27 mouse cellular contexts compared by ENCODE assay signal in genomic region chr12:104567622-104568021, GRCm38 (mm10).
A peak's percentile ranks its signal among the peaks of the same experiment; 100 is the strongest.
DNase-seq lines count a peak whose midpoint lies in the region; ATAC-seq and TF ChIP-seq lines count a peak whose summit lies in the region.
"Had no signal": no experiment of that assay in that cellular context is flagged by ENCODE, and none has a peak within 500 bp of the region (broad histone marks: within the 10 kb centered on the region; RNA-seq: fewer than 3 reads in every experiment).

No protein-coding gene starts in this region.

- H3K4me1 ChIP-seq in kidney, adult 2 months (ENCODE audit: control insufficient read depth, insufficient read depth, low read length) = no peaks in the 10 kb centered on the region
- H3K4me1 ChIP-seq in embryonic facial prominence, embryonic 13.5 days = peaks cover 22% of the 10 kb centered on the region
- H3K4me1 ChIP-seq: forebrain, embryonic 10.5 days; forebrain, embryonic 15.5 days; lung, embryonic 15.5 days; midbrain, embryonic 10.5 days; midbrain, embryonic 15.5 days had no signal

- peak overlapping the region; percentile 36 for H3K4me2 ChIP-seq in embryonic facial prominence, embryonic 13.5 days
- H3K4me2 ChIP-seq: forebrain, embryonic 15.5 days; heart, embryonic 11.5 days; hindbrain, embryonic 13.5 days; limb, embryonic 13.5 days; liver, embryonic 11.5 days; lung, embryonic 15.5 days; midbrain, embryonic 15.5 days had no signal

- TF ChIP-seq CTCF in kidney, adult 2 months (conservative IDR thresholded peaks at IDR 0.05; ENCODE audit: insufficient read depth, insufficient read length, low read depth, low read length) = no peak

- no peaks in the 10 kb centered on the region for H3K27me3 ChIP-seq in kidney, adult 2 months (replicated peaks; ENCODE audit: control insufficient read depth, insufficient read depth, low read length)
- H3K27me3 ChIP-seq in embryonic facial prominence, embryonic 13.5 days = no peaks in the 10 kb centered on the region
- H3K27me3 ChIP-seq: forebrain, embryonic 15.5 days; hindbrain, embryonic 13.5 days; lung, embryonic 15.5 days; midbrain, embryonic 15.5 days had no signal

- H3K4me3 ChIP-seq in kidney, adult 2 months (ENCODE audit: insufficient read depth, low read depth, low read length) = no peak overlapping the region
- H3K4me3 ChIP-seq in embryonic facial prominence, embryonic 13.5 days = no peak overlapping the region
- H3K4me3 ChIP-seq: forebrain, embryonic 10.5 days; forebrain, embryonic 15.5 days; hindbrain, embryonic 13.5 days; layer of hippocampus, adult 2 months; limb, embryonic 13.5 days; lung, embryonic 15.5 days; midbrain, embryonic 10.5 days; midbrain, embryonic 15.5 days had no signal

- 31% methylated on average over 17 of the region's 17 CpGs for WGBS in kidney, adult 2 months
- WGBS in embryonic facial prominence, embryonic 13.5 days = 32% methylated on average over 17 of the region's 17 CpGs

- no peak for TF ChIP-seq POLR2A in kidney, adult 2 months (IDR thresholded peaks at IDR 0.05; ENCODE audit: low read depth, low read length)

- H3K9ac ChIP-seq in embryonic facial prominence, embryonic 13.5 days = no peak overlapping the region
- H3K9ac ChIP-seq: forebrain, embryonic 15.5 days; hindbrain, embryonic 13.5 days; limb, embryonic 13.5 days; lung, embryonic 15.5 days; midbrain, embryonic 15.5 days had no signal

- no peak overlapping the region for H3K27ac ChIP-seq in kidney, adult 2 months (ENCODE audit: insufficient read depth, low read depth, low read length)
- H3K27ac ChIP-seq in embryonic facial prominence, embryonic 13.5 days = no peak overlapping the region
- H3K27ac ChIP-seq: forebrain, embryonic 10.5 days; forebrain, embryonic 15.5 days; hindbrain, embryonic 13.5 days; layer of hippocampus, adult 2 months; limb, embryonic 13.5 days; lung, embryonic 15.5 days; midbrain, embryonic 10.5 days; midbrain, embryonic 15.5 days; stomach, postnatal 0 days had no signal

- DNase-seq in kidney, adult 11 months = peak; percentile 4
- DNase-seq in kidney, adult 2 months = no peak
- peak; percentile 15 for DNase-seq in kidney, postnatal 10 days
- no peak for DNase-seq in kidney, adult 9 months
- DNase-seq in retina, postnatal 1 day = no peak
- DNase-seq in embryo, embryonic 10 days (ENCODE audit: low spot score) = no peak
- DNase-seq: cerebellum, adult 11-12 months; cerebellum, adult 9-11 months; gastrocnemius, postnatal 36 days; heart, adult 18-20 months; heart, postnatal 4 days; right cerebral cortex, postnatal 4 days; thymus, postnatal 4 days had no signal

- no peaks in the 10 kb centered on the region for H3K9me3 ChIP-seq in embryonic facial prominence, embryonic 13.5 days
- H3K9me3 ChIP-seq: forebrain, embryonic 10.5 days; forebrain, embryonic 15.5 days; hindbrain, embryonic 13.5 days; limb, embryonic 13.5 days; lung, embryonic 15.5 days; midbrain, embryonic 10.5 days; midbrain, embryonic 15.5 days had no signal

- no peaks in the 10 kb centered on the region for H3K36me3 ChIP-seq in kidney, adult 2 months (ENCODE audit: control insufficient read depth, insufficient read depth, low read length)
- no peaks in the 10 kb centered on the region for H3K36me3 ChIP-seq in embryonic facial prominence, embryonic 13.5 days
- H3K36me3 ChIP-seq: forebrain, embryonic 10.5 days; forebrain, embryonic 15.5 days; hindbrain, embryonic 13.5 days; limb, embryonic 13.5 days; lung, embryonic 15.5 days; midbrain, embryonic 10.5 days; midbrain, embryonic 15.5 days had no signal

- ATAC-seq in embryonic facial prominence, embryonic 13.5 days (ENCODE audit: insufficient number of reproducible peaks, insufficient read depth, low FRiP score, low TSS enrichment, low read depth) = no peak
- ATAC-seq: CD4-positive, CD25-positive, alpha-beta regulatory T cell, adult 4 months; forebrain, embryonic 15.5 days; intestine, embryonic 16.5 days; midbrain, embryonic 15.5 days had no signal

Comparison
In these comparisons a context has a peak if more than half of its experiments do, and no peak if none do; other contexts are left out.
1. DNase-seq: peak in kidney, adult 11 months (single experiment) and kidney, postnatal 10 days (single experiment); none in kidney, adult 2 months (single experiment), kidney, adult 9 months (single experiment), retina, postnatal 1 day (single experiment) and embryo, embryonic 10 days (single experiment).